Mouse (Mus musculus) regulatory T cell (primary cell): Measurements from ENCODE around the gene Ubxn11.

Experiments used
- in situ Hi-C: fragments of 300-600 bp; cut with MboI, MseI; formaldehyde crosslinking; loops from one replicate; pipeline ENCODE4 v1.15.1; 2025; ENCODE audit warnings: high pct_unique_total_duplicates

The Ubxn11 gene

DNA sequence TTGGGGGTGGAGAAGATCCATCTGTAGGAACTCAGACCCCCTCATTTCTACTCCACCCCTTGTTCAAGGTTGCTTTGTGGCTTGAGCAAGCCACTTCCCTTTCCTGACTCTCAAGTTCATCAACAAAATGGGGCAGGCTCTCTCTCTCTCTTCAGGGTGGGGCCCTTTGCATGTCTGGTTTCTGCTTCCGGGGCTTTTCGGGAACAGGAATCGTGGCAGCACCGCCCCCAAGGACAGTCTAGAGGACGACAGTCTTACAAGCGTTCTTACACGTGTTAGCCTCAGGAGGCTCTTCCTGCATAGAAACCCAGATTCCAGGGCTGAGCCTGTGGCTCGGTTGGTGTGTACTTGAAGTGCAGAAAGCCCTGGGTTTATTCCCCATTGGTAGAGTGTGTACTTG lies 14.6 kb downstream of the Ubxn11 start:
- in situ Hi-C loops = loop anchor here (25.0 kb wide), 1 partner anchor 1995 kb away; no protein-coding TSS in a partner anchor

DNA sequence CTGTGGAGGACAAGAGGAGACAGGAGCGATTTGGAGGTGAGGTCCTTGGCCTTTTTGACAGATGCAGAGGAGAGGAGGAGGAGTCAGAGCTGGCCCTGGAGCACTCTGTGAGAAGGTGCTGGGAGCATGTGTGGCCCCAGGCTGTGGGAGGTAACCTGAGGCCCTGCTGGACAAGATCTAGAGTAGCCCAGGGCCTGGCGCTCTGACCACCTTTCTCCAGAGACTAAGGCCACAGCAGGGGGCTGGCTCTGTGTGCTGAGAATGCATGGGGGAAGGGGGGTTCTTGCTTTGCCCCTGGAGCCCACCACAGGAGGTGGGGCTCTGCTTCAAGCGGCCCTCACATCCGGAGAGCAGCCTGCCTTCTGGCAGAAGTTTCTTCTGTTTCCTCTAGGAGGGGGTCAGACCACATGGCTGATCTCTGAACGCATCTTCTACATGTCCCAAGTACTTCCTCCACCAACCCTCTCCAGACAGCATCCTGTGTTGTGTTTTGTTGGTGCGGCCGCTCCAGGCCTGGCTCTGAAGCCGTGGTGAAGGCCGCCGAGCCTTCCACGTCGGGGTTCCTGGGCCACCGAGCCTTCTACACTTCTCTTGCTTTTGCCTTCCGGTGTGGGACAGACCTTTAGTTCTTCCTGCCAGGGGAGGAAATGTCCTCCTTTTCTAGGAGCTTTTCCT lies 15.9 kb downstream of the Ubxn11 start:
- in situ Hi-C loops = loop anchor here (25.0 kb wide), 1 partner anchor 1994 kb away; no protein-coding TSS in a partner anchor

DNA sequence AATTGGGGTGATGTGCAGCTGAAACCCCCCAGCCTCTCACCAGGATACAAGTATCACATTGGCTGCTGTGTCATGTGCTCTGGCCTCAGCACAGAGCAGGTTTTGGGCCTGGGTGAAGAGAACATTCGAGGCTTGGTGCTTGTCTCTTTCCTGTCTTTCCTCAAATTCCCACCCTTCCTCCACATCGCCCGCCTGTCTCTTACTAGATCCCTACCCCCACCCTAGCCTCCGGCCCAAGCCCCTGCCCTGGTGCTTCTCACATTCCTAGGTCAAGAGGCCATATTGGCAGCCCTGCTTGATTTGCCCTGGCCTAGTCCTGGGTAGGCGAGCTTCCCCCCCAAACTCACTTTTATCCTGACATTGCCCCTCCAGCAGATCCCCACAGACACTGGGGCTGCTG lies 16.7 kb downstream of the Ubxn11 start:
- in situ Hi-C loops = loop anchor here (25.0 kb wide), 1 partner anchor 1993 kb away; no protein-coding TSS in a partner anchor

DNA sequence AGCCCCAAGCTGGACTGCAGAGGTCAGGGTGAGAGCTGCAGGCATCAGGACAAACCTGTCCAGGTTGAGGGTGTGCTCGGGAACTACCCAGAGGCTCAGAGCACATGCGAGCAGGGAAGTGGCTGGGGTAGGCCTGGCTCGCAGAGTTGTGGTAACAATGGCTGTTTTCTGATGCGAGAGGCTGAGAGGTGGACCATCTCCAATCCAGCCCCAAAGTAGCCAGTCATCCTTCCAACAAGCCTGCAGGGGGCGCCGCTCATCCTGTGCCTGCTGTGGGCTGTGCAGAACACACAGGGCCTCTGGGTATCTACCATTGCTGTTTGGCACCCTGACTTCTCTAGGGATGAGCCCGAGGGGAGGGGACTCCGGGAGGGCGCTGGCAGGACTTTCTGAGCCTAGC lies 17.3 kb downstream of the Ubxn11 start:
- in situ Hi-C loops = loop anchor here (10.0 to 25.0 kb wide), 2 partner anchors 495 to 1993 kb away; no protein-coding TSS in a partner anchor

DNA sequence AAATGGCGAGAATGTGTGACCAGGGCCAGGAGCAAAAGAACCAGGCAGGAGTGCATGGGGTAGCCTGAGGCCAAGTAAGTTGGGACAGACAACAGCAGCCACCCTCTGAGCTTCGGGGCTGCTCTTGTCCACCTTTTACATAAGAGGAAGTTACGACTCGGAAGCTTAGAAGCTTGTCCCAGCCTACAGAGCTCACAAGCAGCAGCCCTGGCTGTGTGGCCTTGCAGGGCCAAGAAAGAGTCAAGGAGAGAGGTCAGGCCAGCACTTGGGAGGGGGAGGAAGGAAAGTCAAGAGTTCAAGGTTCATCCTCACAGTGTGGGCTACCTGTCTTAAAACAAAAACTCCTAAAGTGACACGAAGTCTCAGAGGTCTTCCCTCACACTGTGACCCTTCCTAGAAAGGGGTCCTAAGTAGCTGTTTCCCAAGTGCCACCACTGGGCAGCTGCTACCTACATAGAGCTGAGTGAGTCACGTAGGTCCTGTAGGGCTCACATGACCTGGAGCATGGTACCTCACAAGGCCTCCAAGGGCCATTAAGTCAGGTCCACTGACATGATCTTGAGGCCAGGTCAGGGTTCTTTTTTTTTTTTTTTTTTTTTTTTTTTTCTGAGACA lies 17.9 kb downstream of the Ubxn11 start:
- in situ Hi-C loops = loop anchor here (10.0 to 25.0 kb wide), 2 partner anchors 495 to 1992 kb away; no protein-coding TSS in a partner anchor

DNA sequence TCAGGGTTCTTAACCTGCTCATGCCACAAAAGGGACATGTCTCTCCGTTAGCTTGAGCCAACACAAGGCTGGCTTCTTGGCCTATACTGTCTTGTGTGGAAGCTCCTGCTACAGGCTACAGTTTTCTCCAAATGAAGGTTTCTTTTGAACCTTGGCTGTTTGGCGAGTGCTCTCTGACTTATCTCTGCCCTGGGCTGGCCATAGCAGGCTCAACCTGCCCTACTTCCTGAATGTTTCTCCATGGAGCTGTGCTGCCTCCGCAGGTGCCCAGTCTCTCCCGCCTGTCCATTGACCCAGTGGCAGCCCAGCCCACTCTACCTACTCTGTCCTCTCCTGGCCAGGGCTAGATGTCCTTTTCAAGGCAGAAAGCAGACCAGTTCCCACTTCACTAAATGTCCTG lies 18.5 kb downstream of the Ubxn11 start:
- in situ Hi-C loops = loop anchor here (10.0 to 25.0 kb wide), 2 partner anchors 496 to 1991 kb away; no protein-coding TSS in a partner anchor

DNA sequence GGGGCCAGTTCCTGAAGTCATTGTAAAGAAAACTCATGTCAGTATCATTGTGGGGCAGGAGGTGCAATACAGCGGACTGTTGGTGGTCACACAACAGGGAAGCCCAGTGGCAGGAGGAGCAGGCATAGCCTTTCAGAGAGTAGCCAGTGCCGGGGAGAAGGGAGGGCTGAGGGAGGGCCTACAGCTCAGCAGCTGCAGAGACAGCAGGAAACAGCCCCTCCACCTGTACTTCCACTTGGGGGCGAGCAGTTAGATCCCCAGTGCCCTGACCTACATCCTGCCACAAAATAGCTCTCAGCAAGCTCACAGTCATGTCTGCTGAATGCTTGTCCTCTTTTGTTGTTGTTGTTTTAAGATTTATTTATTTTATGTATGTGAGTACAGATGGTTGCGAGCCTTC lies 19.2 kb downstream of the Ubxn11 start:
- in situ Hi-C loops = loop anchor here (10.0 to 25.0 kb wide), 2 partner anchors 497 to 1991 kb away; no protein-coding TSS in a partner anchor

- in situ Hi-C loops = loop anchor here (10.0 to 25.0 kb wide), 2 partner anchors 497 to 1990 kb away; no protein-coding TSS in a partner anchor
Observed at GRCm38 (mm10) chr4:134122281-134122680, 19.9 kb downstream of the Ubxn11 start.

- in situ Hi-C loops = loop anchor here (10.0 to 25.0 kb wide), 2 partner anchors 498 to 1989 kb away; no protein-coding TSS in a partner anchor
Observed at GRCm38 (mm10) chr4:134123147-134123546, 20.8 kb downstream of the Ubxn11 start.

DNA sequence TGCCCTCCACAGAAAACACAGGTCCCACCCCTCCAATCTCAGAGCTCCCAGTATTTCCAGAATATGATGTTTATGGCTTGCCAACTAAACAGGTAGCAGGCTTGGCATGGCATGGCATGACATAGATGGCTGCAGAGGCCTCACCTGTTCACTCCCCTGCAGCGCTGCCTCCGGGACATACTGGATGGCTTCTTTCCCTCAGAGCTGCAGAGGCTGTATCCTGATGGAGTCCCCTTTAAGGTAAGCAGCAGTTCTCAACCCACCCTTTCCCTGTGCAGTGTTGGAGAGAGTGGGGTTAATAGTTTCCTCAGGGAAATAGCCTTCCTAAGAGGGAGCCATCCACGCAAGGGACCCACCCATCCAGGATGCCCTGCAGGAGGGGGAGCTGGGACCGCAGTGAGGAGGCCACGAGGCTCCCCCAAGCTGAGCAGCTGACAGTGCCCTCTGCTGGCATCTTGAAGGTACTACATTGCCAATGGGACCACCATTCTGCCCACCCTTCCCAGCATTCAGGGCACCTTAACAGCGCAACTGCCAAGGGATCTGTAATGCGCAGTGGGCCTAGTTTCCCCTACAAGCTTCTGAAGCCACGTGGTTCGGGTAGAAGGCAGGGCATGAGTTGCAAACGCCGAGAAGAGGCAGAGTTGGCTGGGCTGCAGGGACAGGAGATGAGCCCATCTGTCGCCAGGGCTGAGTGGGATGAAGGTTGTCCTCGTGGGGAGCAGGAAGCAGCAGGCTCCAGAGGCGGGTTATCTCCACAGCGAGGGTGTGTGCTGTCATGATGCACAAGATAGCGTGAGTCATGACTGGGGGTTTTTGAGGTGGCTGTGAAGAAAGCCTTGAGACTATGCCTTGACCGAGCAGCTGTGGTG lies 21.5 kb downstream of the Ubxn11 start:
- in situ Hi-C loops = loop anchor here (10.0 to 25.0 kb wide), 2 partner anchors 499 to 1988 kb away; no protein-coding TSS in a partner anchor

DNA sequence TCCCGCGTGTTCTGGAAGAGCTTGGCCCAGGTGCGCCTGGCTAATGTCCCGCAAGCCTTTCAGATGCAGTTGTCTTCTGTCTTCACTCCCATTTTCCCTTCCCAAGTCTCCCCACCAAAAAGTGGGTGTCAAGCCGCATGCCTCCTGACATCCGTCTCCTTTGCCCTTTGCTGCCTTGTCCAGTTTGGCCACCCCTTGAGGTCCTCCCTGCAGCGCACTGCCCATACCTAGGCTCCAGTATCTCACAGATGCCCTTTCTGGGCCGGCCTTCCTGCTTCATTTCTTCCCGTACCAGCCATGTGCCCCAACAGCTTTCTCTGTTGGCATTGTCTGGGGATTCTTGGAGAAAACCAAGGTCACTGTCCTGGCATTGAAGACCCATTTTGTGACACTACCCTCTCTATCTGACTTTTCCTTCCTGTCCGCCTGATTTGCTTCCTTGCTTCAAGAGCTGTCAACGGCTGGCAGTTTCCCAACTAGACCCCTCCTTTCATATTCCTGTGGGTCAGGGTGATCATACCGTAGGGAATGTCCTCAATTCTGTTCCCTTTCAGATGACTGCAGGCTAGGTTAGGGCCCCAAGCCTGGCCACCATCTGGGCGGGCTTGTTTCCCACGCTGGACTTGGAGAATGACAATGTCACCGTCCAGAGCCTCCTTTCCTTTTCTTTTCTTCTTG lies 23.2 kb downstream of the Ubxn11 start:
- in situ Hi-C loops = loop anchor here (5.0 to 10.0 kb wide), 2 partner anchors 33 to 501 kb away; no protein-coding TSS in a partner anchor

GRCm38 (mm10) chr4:134126300-134127120 lies 24.1 kb downstream of the Ubxn11 start:
- in situ Hi-C loops = loop anchor here (5.0 to 10.0 kb wide), 2 partner anchors 34 to 502 kb away; no protein-coding TSS in a partner anchor

GRCm38 (mm10) chr4:134127121-134127455 lies 24.7 kb downstream of the Ubxn11 start:
- in situ Hi-C loops = loop anchor here (5.0 to 10.0 kb wide), 2 partner anchors 35 to 502 kb away; no protein-coding TSS in a partner anchor

DNA sequence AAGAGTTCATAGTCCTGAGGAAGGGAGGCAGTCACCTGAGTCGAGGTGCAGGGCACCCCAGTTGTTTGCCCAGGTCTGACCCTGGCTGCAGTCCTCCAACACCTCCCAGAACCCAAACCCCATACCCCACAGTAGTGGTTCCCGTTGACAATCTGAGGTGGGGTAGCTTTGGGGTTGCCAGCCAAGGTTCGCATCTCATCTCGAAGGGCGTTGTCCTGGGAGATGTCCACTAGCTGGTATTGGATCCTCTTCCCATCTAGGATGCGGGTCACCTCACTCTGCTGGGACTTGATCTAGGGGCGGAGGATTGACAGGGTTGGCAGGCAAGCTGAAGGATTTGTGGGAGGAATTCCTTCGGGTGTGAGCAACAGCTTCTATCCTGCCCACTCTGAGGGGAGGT lies 25.4 kb downstream of the Ubxn11 start:
- in situ Hi-C loops = loop anchor here (5.0 to 10.0 kb wide), 2 partner anchors 35 to 503 kb away; no protein-coding TSS in a partner anchor

- in situ Hi-C loops = loop anchor here (5.0 to 10.0 kb wide), 2 partner anchors 36 to 504 kb away; no protein-coding TSS in a partner anchor
Observed at GRCm38 (mm10) chr4:134128221-134128982, 26.0 kb downstream of the Ubxn11 start, which contains the start of gene Sh3bgrl3. Gene Sh3bgrl3, minus strand, starts transcription at chr4:134128789.

- in situ Hi-C loops = loop anchor here (5.0 to 10.0 kb wide), 2 partner anchors 37 to 504 kb away; no protein-coding TSS in a partner anchor
Observed at GRCm38 (mm10) chr4:134128983-134129362, 26.6 kb downstream of the Ubxn11 start.

DNA sequence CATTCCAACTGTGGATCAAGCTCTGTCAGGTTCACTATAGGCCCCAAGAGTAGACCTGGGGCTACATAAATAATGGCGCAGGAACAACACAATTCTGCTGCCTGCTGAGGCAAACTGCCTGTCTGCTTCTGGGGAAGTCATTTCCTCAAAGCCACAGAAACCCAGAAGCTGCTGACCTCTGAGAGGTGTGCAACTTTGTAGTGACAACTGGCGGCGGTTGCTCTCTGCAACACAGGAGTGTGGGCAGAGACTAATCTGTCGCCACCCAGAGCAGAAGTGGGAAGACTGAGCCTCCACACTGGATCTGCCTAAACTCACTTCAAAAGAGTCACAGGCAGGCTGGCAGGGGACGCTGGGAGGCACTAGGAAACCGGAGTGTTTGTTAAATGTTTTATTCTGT lies 27.1 kb downstream of the Ubxn11 start:
- in situ Hi-C loops = loop anchor here (5.0 to 10.0 kb wide), 2 partner anchors 37 to 505 kb away; no protein-coding TSS in a partner anchor

DNA sequence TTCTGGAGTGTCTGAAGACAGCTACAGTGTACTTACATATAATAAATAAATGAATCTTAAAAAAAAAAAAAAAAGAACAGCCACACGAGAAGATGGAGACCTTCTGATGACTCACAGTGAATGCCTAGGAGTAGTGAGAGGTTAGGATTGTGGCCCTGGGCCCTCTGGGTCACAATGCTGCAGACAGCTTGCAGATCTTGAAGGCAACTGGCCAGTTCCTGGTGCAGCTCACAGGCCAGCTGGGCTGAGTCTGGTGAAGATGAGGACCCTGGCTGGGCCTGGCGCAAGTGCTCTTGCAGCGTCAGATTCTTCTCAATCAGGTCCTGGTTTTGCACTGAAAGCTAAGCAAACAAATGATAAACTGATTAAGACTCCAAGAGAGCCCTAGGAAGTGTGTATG lies 29.7 kb downstream of the Ubxn11 start:
- in situ Hi-C loops = loop anchor here (5.0 kb wide), 1 partner anchor 95 kb away; no protein-coding TSS in a partner anchor
